Mouse (Mus musculus): ENCODE results near the gene Aff1.

GRCm38 (mm10) chr5:103716824-103717342 is 24.7 kb downstream of the Aff1 start:
- TF ChIP-seq POLR2A (IDR thresholded peaks at IDR 0.05; ENCODE audit: insufficient read depth, low read depth, low read length) (no peak), CTCF (IDR thresholded peaks at IDR 0.05) (no peak), EP300 (IDR thresholded peaks at IDR 0.05; ENCODE audit: insufficient read depth, low read depth, low read length) (no peak)
